Mouse (Mus musculus): Measurements from ENCODE around the gene Strip2. TPM values are rescaled to one million over a fixed set of nuclear protein-coding genes. Genes with fewer than 3 reads are reported as not detected.

The Strip2 gene
- polyA plus RNA-seq, 1 experiment: 1.6 TPM

DNA sequence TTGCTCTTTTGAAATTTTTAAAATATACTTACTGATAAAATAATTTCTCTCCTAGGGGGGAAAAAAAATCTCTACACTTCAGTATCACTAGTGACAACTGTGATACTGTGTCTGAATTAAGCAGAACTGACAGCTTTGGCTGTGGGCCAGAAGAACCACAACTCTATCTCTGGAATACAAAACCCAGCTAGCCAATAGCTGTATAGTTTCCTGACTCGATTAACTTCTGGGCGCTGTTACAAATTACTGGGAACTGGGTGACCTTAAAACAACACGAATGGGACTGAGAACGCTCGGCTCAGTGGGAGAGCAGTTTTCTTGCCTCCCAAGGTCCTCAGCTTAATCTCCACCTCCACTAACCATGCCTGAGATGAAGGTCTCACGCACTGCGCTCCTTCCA is 51.1 kb downstream of the Strip2 start:
- TF ChIP-seq POLR2A (IDR thresholded peaks at IDR 0.05; ENCODE audit: borderline replicate concordance, control insufficient read depth, low read depth, low read length): no peak
- TF ChIP-seq CTCF (IDR thresholded peaks at IDR 0.05; ENCODE audit: control insufficient read depth, insufficient read depth, low read length): no peak
- H3K27ac ChIP-seq (ENCODE audit: control insufficient read depth, insufficient read depth, low read depth, low read length, poor library complexity): no peak overlapping the region
- no peak overlapping the region for H3K4me3 ChIP-seq (replicated peaks; ENCODE audit: control insufficient read depth, low read depth, low read length)
- 60% methylated on average over 7 of the region's 7 CpGs for WGBS
- H3K4me1 ChIP-seq (ENCODE audit: control insufficient read depth, insufficient read depth, low read length): no peaks in the 10 kb centered on the region

DNA sequence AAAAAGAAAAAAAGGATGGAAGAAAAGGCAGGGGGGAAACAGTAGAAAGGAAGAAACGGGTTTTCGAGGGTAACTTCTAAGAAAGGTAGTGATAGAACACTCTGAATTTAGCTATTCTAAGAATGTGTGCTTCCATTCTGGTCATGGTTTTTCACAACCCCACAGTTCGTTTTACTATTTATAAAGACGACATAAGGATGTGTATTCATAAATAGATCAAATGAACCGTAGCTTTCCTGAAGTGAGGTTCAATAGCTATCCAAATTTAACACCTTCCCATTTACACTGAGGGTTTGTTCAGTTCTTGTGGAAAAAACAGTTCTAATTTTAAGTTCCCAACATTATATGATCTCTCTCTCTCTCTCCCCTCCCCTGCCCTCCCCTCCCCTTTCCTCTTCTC is 56.5 kb downstream of the Strip2 start:
- H3K27ac ChIP-seq (ENCODE audit: control insufficient read depth, insufficient read depth, low read depth, low read length, poor library complexity): no peak overlapping the region
- TF ChIP-seq POLR2A (IDR thresholded peaks at IDR 0.05; ENCODE audit: borderline replicate concordance, control insufficient read depth, low read depth, low read length) (no peak), CTCF (IDR thresholded peaks at IDR 0.05; ENCODE audit: control insufficient read depth, insufficient read depth, low read length) (no peak)
- H3K4me1 ChIP-seq (ENCODE audit: control insufficient read depth, insufficient read depth, low read length): no peaks in the 10 kb centered on the region
- H3K4me3 ChIP-seq (replicated peaks; ENCODE audit: control insufficient read depth, low read depth, low read length): no peak overlapping the region
- 65% methylated on average over 5 of the region's 5 CpGs for WGBS

DNA sequence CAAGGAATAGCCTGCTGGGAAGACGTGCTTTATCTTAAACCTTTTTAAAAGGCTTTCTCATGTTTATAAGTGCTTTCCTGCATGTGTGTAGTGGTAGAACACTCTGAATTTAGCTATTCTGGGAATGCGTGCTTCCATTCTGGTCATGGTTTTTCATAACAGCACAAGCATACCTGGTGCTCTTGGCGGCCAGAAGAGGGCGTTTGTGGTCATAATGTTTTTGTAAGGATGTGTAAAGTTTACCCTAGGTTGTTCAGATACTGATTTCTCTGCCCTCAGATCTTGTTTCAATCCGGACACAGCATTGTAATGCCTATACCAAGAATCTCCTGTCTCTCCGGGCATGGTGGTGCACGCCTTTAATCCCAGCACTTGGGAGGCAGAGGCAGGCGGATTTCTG is 58.0 kb downstream of the Strip2 start:
- 71% methylated on average over 8 of the region's 8 CpGs for WGBS
- no peak for TF ChIP-seq POLR2A (IDR thresholded peaks at IDR 0.05; ENCODE audit: borderline replicate concordance, control insufficient read depth, low read depth, low read length)
- peak; percentile 17; the same call in 1 of the 2 replicates for TF ChIP-seq CTCF (IDR thresholded peaks at IDR 0.05; ENCODE audit: control insufficient read depth, insufficient read depth, low read length)
- Histone ChIP-seq H3K4me3 (replicated peaks; ENCODE audit: control insufficient read depth, low read depth, low read length) (no peak overlapping the region), H3K27ac (ENCODE audit: control insufficient read depth, insufficient read depth, low read depth, low read length, poor library complexity) (no peak overlapping the region), H3K4me1 (ENCODE audit: control insufficient read depth, insufficient read depth, low read length) (no peaks in the 10 kb centered on the region)

DNA sequence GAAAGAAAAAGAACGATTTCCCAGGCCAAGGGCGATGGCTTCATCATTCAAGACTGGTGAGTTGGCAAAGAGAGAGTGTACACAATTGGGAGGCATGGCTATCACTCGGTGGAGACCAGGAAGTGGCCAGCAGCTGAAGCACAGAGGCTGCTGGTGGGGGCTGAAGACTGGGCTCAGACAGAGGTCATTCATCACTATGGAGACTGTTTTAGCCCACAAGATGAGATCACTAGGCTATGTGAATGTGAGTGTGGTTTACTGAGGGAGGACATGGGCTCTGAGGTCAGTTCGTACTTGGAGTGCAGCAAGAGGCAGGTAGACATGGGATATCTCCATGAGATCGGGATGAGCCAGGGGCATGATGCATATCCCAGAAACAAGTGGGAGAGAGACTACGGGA is 63.6 kb downstream of the Strip2 start:
- H3K27ac ChIP-seq (ENCODE audit: control insufficient read depth, insufficient read depth, low read depth, low read length, poor library complexity): no peak overlapping the region
- TF ChIP-seq POLR2A (IDR thresholded peaks at IDR 0.05; ENCODE audit: borderline replicate concordance, control insufficient read depth, low read depth, low read length) (no peak), CTCF (IDR thresholded peaks at IDR 0.05; ENCODE audit: control insufficient read depth, insufficient read depth, low read length) (no peak)
- 75% methylated on average over 6 of the region's 6 CpGs for WGBS
- H3K4me1 ChIP-seq (ENCODE audit: control insufficient read depth, insufficient read depth, low read length): no peaks in the 10 kb centered on the region
- H3K4me3 ChIP-seq (replicated peaks; ENCODE audit: control insufficient read depth, low read depth, low read length): no peak overlapping the region

DNA sequence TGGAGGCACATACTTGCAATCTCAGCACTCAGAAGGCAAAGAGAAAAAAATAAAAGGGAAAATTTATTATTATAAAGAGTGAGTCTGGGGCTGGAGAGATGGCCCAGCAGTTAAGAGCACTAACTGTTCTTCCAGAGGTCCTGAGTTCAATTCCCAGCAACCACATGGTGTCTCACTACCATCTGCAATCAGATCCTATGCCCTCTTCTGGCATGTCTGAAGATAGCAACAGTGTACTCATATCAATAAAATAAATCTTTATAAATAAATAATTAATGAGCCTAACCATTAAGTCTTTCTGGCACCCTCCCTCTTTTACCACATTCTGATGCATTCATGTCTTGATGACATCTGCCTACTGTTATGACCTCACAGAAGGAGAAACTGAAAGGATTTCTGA is 65.0 kb downstream of the Strip2 start:
- Histone ChIP-seq H3K4me1 (ENCODE audit: control insufficient read depth, insufficient read depth, low read length) (peaks cover 3% of the 10 kb centered on the region), H3K27ac (ENCODE audit: control insufficient read depth, insufficient read depth, low read depth, low read length, poor library complexity) (no peak overlapping the region), H3K4me3 (replicated peaks; ENCODE audit: control insufficient read depth, low read depth, low read length) (no peak overlapping the region)
- no peak for TF ChIP-seq POLR2A (IDR thresholded peaks at IDR 0.05; ENCODE audit: borderline replicate concordance, control insufficient read depth, low read depth, low read length)
- no peak for TF ChIP-seq CTCF (IDR thresholded peaks at IDR 0.05; ENCODE audit: control insufficient read depth, insufficient read depth, low read length)

DNA sequence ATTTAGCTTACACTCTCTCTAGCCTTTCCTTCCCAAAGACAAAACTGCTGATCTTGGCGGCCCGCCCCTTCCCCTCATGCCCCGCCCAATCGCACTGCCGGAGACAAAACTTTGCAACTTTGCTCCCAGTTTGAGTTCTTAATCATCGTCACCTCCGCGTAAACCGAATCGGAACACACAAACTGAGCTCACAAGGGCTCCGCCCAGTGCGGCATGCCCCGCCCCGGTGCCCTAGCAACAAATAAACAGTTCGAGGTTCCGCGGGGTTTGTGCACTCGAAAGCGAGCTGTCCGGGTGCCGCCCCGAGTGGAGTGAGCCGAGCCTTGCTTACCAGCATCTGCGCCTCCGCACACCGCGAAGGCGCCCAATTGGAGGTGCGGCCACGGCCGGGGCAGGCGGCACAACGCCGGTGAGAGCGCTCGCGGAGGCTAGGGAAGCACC is 68.3 kb downstream of the Strip2 start:
- Histone ChIP-seq H3K4me1 (ENCODE audit: control insufficient read depth, insufficient read depth, low read length) (peaks cover 5% of the 10 kb centered on the region), H3K27ac (ENCODE audit: control insufficient read depth, insufficient read depth, low read depth, low read length, poor library complexity) (peak overlapping the region; percentile 28), H3K4me3 (replicated peaks; ENCODE audit: control insufficient read depth, low read depth, low read length) (peak overlapping the region; percentile 58)
- under 1% methylated on average over 37 of the region's 37 CpGs for WGBS
- no peak for TF ChIP-seq CTCF (IDR thresholded peaks at IDR 0.05; ENCODE audit: control insufficient read depth, insufficient read depth, low read length)
- no peak for TF ChIP-seq POLR2A (IDR thresholded peaks at IDR 0.05; ENCODE audit: borderline replicate concordance, control insufficient read depth, low read depth, low read length)

DNA sequence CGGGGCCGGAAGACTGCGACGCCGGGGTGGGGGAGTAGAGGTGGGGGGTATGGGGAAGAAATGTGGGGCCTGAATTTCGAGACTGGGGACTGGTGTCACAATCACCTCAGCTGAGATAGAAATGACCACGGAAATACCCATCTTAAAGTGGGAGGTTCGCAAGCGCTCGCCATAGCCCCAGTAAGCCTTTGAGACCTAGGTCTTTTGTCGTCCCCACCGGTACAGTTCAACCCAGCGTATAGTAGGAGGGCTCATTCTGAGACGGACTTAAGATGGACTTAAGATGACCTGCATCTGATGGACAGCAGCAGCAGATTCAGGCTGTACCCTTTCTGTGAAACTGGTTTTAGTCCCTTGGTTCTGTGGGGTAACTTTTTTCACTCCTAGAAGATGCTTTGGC is 68.7 kb downstream of the Strip2 start:
- H3K4me1 ChIP-seq (ENCODE audit: control insufficient read depth, insufficient read depth, low read length): peaks cover 5% of the 10 kb centered on the region
- H3K4me3 ChIP-seq (replicated peaks; ENCODE audit: control insufficient read depth, low read depth, low read length): peak overlapping the region; percentile 58
- TF ChIP-seq CTCF (IDR thresholded peaks at IDR 0.05; ENCODE audit: control insufficient read depth, insufficient read depth, low read length) (no peak), POLR2A (IDR thresholded peaks at IDR 0.05; ENCODE audit: borderline replicate concordance, control insufficient read depth, low read depth, low read length) (no peak)
- peak overlapping the region; percentile 28; the same call in 1 of the 2 replicates for H3K27ac ChIP-seq (ENCODE audit: control insufficient read depth, insufficient read depth, low read depth, low read length, poor library complexity)
- WGBS: under 1% methylated on average over 14 of the region's 14 CpGs

DNA sequence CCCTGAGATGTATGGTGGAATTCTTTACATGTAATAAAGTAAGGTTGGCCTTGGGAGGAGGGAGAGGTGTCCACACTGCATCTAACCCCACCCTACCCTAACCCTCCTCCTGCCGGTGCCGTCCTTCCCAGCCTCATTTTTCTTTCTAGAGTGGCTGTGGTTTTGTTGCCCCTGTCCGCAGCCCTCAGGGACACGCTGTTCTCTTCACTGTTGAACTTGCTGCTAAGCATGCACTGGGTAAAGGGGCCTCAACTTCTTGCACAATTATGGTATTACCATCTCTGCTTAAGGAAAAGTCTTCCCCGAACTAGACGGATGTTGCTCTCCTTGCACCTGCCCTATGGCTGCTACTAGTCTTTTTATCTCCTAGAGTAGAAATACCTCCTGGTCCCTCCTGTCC is 69.2 kb downstream of the Strip2 start:
- Histone ChIP-seq H3K4me1 (ENCODE audit: control insufficient read depth, insufficient read depth, low read length) (peaks cover 5% of the 10 kb centered on the region), H3K4me3 (replicated peaks; ENCODE audit: control insufficient read depth, low read depth, low read length) (no peak overlapping the region), H3K27ac (ENCODE audit: control insufficient read depth, insufficient read depth, low read depth, low read length, poor library complexity) (no peak overlapping the region)
- 9% methylated on average over 6 of the region's 6 CpGs for WGBS
- TF ChIP-seq POLR2A (IDR thresholded peaks at IDR 0.05; ENCODE audit: borderline replicate concordance, control insufficient read depth, low read depth, low read length) (no peak), CTCF (IDR thresholded peaks at IDR 0.05; ENCODE audit: control insufficient read depth, insufficient read depth, low read length) (no peak)

DNA sequence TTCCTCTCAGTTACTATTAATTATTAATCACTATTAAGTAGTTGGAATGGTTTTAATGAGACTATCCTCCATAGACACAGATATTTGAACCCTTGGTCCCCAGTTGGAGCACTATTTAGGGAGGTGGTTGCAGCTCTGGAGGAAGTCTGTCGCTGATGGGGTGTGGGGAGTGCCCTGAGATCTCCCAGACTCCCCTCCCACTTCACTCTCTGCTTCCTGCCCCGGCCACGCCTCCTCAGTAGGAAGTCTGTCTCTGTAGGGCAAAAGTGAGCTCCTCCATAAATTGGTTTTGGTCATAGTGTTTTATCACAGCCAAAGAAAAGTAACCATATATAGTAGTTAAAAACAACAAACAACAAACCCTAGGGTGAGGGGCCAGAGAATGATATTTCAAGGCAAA is 70.4 kb downstream of the Strip2 start:
- WGBS: 22% methylated on average over 3 of the region's 3 CpGs
- Histone ChIP-seq H3K4me1 (ENCODE audit: control insufficient read depth, insufficient read depth, low read length) (peaks cover 5% of the 10 kb centered on the region), H3K4me3 (replicated peaks; ENCODE audit: control insufficient read depth, low read depth, low read length) (no peak overlapping the region), H3K27ac (ENCODE audit: control insufficient read depth, insufficient read depth, low read depth, low read length, poor library complexity) (no peak overlapping the region)
- TF ChIP-seq CTCF (IDR thresholded peaks at IDR 0.05; ENCODE audit: control insufficient read depth, insufficient read depth, low read length): no peak
- no peak for TF ChIP-seq POLR2A (IDR thresholded peaks at IDR 0.05; ENCODE audit: borderline replicate concordance, control insufficient read depth, low read depth, low read length)

Measured in bone marrow, adult 2 months (tissue).